Mouse (Mus musculus): ENCODE measurements around the gene Tsen15.

The Tsen15 gene

GRCm38 (mm10) chr1:152386188-152386835, at the start of gene Tsen15:
Tsen15 (minus strand) TSS chr1:152386688.
- H3K9me3 ChIP-seq (ENCODE audit: low read length), result no peaks in the 10 kb centered on the region
- no peak for TF ChIP-seq POU5F1 (IDR thresholded peaks at IDR 0.05; ENCODE audit: borderline replicate concordance, low read length)
- no peak for TF ChIP-seq NANOG (IDR thresholded peaks at IDR 0.05; ENCODE audit: borderline replicate concordance, low read length)
- TF ChIP-seq CTCF (conservative IDR thresholded peaks at IDR 0.05; ENCODE audit: low read length), result no peak
- peaks cover 3% of the 10 kb centered on the region; the same call in 1 of the 2 replicates for H3K4me1 ChIP-seq (replicated peaks; ENCODE audit: low read depth, low read length)
- peaks cover 20% of the 10 kb centered on the region for H3K36me3 ChIP-seq (ENCODE audit: insufficient read depth, low read length)
- H3K4me3 ChIP-seq (replicated peaks; ENCODE audit: low read length), result peak within 1 kb of the TSS; percentile 90
- peaks cover 5% of the 10 kb centered on the region; the same call in 1 of the 2 replicates for H3K27me3 ChIP-seq (ENCODE audit: insufficient read depth, low read length)

- H3K4me1 ChIP-seq (replicated peaks; ENCODE audit: low read depth, low read length), result no peaks in the 10 kb centered on the region
- H3K9me3 ChIP-seq (ENCODE audit: low read length), result peaks cover 9% of the 10 kb centered on the region; the same call in 1 of the 2 replicates
- TF ChIP-seq NANOG (IDR thresholded peaks at IDR 0.05; ENCODE audit: borderline replicate concordance, low read length), result no peak
- no peak for TF ChIP-seq POU5F1 (IDR thresholded peaks at IDR 0.05; ENCODE audit: borderline replicate concordance, low read length)
- no peak for TF ChIP-seq CTCF (conservative IDR thresholded peaks at IDR 0.05; ENCODE audit: low read length)
- no peak overlapping the region for H3K4me3 ChIP-seq (replicated peaks; ENCODE audit: low read length)
- no peaks in the 10 kb centered on the region for H3K36me3 ChIP-seq (ENCODE audit: insufficient read depth, low read length)
- no peaks in the 10 kb centered on the region for H3K27me3 ChIP-seq (ENCODE audit: insufficient read depth, low read length)
Measured at GRCm38 (mm10) chr1:152434166-152434565, 47.7 kb upstream of the Tsen15 start.

- no peaks in the 10 kb centered on the region for H3K27me3 ChIP-seq (ENCODE audit: insufficient read depth, low read length)
- H3K36me3 ChIP-seq (ENCODE audit: insufficient read depth, low read length), result no peaks in the 10 kb centered on the region
- no peaks in the 10 kb centered on the region for H3K4me1 ChIP-seq (replicated peaks; ENCODE audit: low read depth, low read length)
- no peak overlapping the region for H3K4me3 ChIP-seq (replicated peaks; ENCODE audit: low read length)
- TF ChIP-seq POU5F1 (IDR thresholded peaks at IDR 0.05; ENCODE audit: borderline replicate concordance, low read length) (no peak), NANOG (IDR thresholded peaks at IDR 0.05; ENCODE audit: borderline replicate concordance, low read length) (no peak), CTCF (conservative IDR thresholded peaks at IDR 0.05; ENCODE audit: low read length) (no peak)
- no peaks in the 10 kb centered on the region for H3K9me3 ChIP-seq (ENCODE audit: low read length)
Measured at GRCm38 (mm10) chr1:152429805-152430204, 43.3 kb upstream of the Tsen15 start.

- no peaks in the 10 kb centered on the region for H3K4me1 ChIP-seq (replicated peaks; ENCODE audit: low read depth, low read length)
- H3K27me3 ChIP-seq (ENCODE audit: insufficient read depth, low read length), result no peaks in the 10 kb centered on the region
- TF ChIP-seq NANOG (IDR thresholded peaks at IDR 0.05; ENCODE audit: borderline replicate concordance, low read length) (no peak), CTCF (conservative IDR thresholded peaks at IDR 0.05; ENCODE audit: low read length) (no peak), POU5F1 (IDR thresholded peaks at IDR 0.05; ENCODE audit: borderline replicate concordance, low read length) (no peak)
- H3K36me3 ChIP-seq (ENCODE audit: insufficient read depth, low read length), result no peaks in the 10 kb centered on the region
- H3K9me3 ChIP-seq (ENCODE audit: low read length), result no peaks in the 10 kb centered on the region
- H3K4me3 ChIP-seq (replicated peaks; ENCODE audit: low read length), result no peak overlapping the region
Measured at GRCm38 (mm10) chr1:152427912-152428581, 41.6 kb upstream of the Tsen15 start.

GRCm38 (mm10) chr1:152423052-152423451, 36.6 kb upstream of the Tsen15 start:
- TF ChIP-seq NANOG (IDR thresholded peaks at IDR 0.05; ENCODE audit: borderline replicate concordance, low read length), result no peak
- no peak for TF ChIP-seq POU5F1 (IDR thresholded peaks at IDR 0.05; ENCODE audit: borderline replicate concordance, low read length)
- TF ChIP-seq CTCF (conservative IDR thresholded peaks at IDR 0.05; ENCODE audit: low read length), result no peak
- Histone ChIP-seq H3K27me3 (ENCODE audit: insufficient read depth, low read length) (no peaks in the 10 kb centered on the region), H3K4me3 (replicated peaks; ENCODE audit: low read length) (no peak overlapping the region), H3K9me3 (ENCODE audit: low read length) (no peaks in the 10 kb centered on the region), H3K4me1 (replicated peaks; ENCODE audit: low read depth, low read length) (no peaks in the 10 kb centered on the region), H3K36me3 (ENCODE audit: insufficient read depth, low read length) (no peaks in the 10 kb centered on the region)

GRCm38 (mm10) chr1:152422295-152422694, 35.8 kb upstream of the Tsen15 start:
- H3K4me1 ChIP-seq (replicated peaks; ENCODE audit: low read depth, low read length), result no peaks in the 10 kb centered on the region

GRCm38 (mm10) chr1:152417602-152418001, 31.1 kb upstream of the Tsen15 start:
- no peaks in the 10 kb centered on the region; the same call in 1 of the 2 replicates for H3K27me3 ChIP-seq (ENCODE audit: insufficient read depth, low read length)
- TF ChIP-seq POU5F1 (IDR thresholded peaks at IDR 0.05; ENCODE audit: borderline replicate concordance, low read length) (no peak), CTCF (conservative IDR thresholded peaks at IDR 0.05; ENCODE audit: low read length) (no peak), NANOG (IDR thresholded peaks at IDR 0.05; ENCODE audit: borderline replicate concordance, low read length) (no peak)
- peaks cover 26% of the 10 kb centered on the region for H3K9me3 ChIP-seq (ENCODE audit: low read length)
- no peaks in the 10 kb centered on the region for H3K36me3 ChIP-seq (ENCODE audit: insufficient read depth, low read length)
- H3K4me1 ChIP-seq (replicated peaks; ENCODE audit: low read depth, low read length), result 0 out of 2 replicates have a peak, but pooled peaks cover 4% of the 10 kb centered on the region
- no peak overlapping the region for H3K4me3 ChIP-seq (replicated peaks; ENCODE audit: low read length)

More at GRCm38 (mm10) chr1:152422295-152422694, 35.8 kb upstream of the Tsen15 start:
- H3K27me3 ChIP-seq (ENCODE audit: insufficient read depth, low read length), result no peaks in the 10 kb centered on the region; the same call in 1 of the 2 replicates
- H3K9me3 ChIP-seq (ENCODE audit: low read length), result no peaks in the 10 kb centered on the region
- TF ChIP-seq POU5F1 (IDR thresholded peaks at IDR 0.05; ENCODE audit: borderline replicate concordance, low read length) (no peak), NANOG (IDR thresholded peaks at IDR 0.05; ENCODE audit: borderline replicate concordance, low read length) (no peak), CTCF (conservative IDR thresholded peaks at IDR 0.05; ENCODE audit: low read length) (no peak)
- no peaks in the 10 kb centered on the region for H3K36me3 ChIP-seq (ENCODE audit: insufficient read depth, low read length)
- no peak overlapping the region for H3K4me3 ChIP-seq (replicated peaks; ENCODE audit: low read length)

GRCm38 (mm10) chr1:152416306-152416904, 29.9 kb upstream of the Tsen15 start:
- H3K4me3 ChIP-seq (replicated peaks; ENCODE audit: low read length), result no peak overlapping the region
- no peak for TF ChIP-seq CTCF (conservative IDR thresholded peaks at IDR 0.05; ENCODE audit: low read length)
- TF ChIP-seq NANOG (IDR thresholded peaks at IDR 0.05; ENCODE audit: borderline replicate concordance, low read length), result no peak
- no peak for TF ChIP-seq POU5F1 (IDR thresholded peaks at IDR 0.05; ENCODE audit: borderline replicate concordance, low read length)
- peaks cover 34% of the 10 kb centered on the region for H3K9me3 ChIP-seq (ENCODE audit: low read length)
- H3K36me3 ChIP-seq (ENCODE audit: insufficient read depth, low read length), result no peaks in the 10 kb centered on the region
- H3K4me1 ChIP-seq (replicated peaks; ENCODE audit: low read depth, low read length), result 0 out of 2 replicates have a peak, but pooled peaks cover 4% of the 10 kb centered on the region
- no peaks in the 10 kb centered on the region; the same call in 1 of the 2 replicates for H3K27me3 ChIP-seq (ENCODE audit: insufficient read depth, low read length)

Data from E14TG2a.4 (cell line).